Mouse (Mus musculus): Measurements from ENCODE around the gene Zcchc10.
"Not testable (repeated sequence)": the region's sequence is repeated elsewhere in the genome, so short reads cannot be mapped to it uniquely, and the experiment has no call there.

Zcchc10 gene

GRCm38 (mm10) chr11:53318041-53318440, 6.4 kb upstream of the Zcchc10 start:
- no peak for DNase-seq

- not testable (repeated sequence) for DNase-seq
Measured at GRCm38 (mm10) chr11:53318568-53318967, 5.9 kb upstream of the Zcchc10 start.

GRCm38 (mm10) chr11:53319867-53320266, 4.6 kb upstream of the Zcchc10 start:
- DNase-seq = not testable (repeated sequence)

GRCm38 (mm10) chr11:53330325-53330724, 5.8 kb downstream of the Zcchc10 start:
- no peak for DNase-seq

- no peak for DNase-seq
Measured at GRCm38 (mm10) chr11:53331121-53331520, 6.6 kb downstream of the Zcchc10 start.

- DNase-seq = no peak
Measured at GRCm38 (mm10) chr11:53332076-53332680, 7.7 kb downstream of the Zcchc10 start.

GRCm38 (mm10) chr11:53335505-53336181, 11.2 kb downstream of the Zcchc10 start:
- DNase-seq = no peak

GRCm38 (mm10) chr11:53336182-53336571, 11.7 kb downstream of the Zcchc10 start:
- no peak for DNase-seq

GRCm38 (mm10) chr11:53336924-53337323, 12.4 kb downstream of the Zcchc10 start:
- DNase-seq = no peak

- no peak for DNase-seq
Measured at GRCm38 (mm10) chr11:53337684-53338083, 13.2 kb downstream of the Zcchc10 start.

- DNase-seq = not testable (repeated sequence)
Measured at GRCm38 (mm10) chr11:53341019-53341418, 16.5 kb downstream of the Zcchc10 start.

GRCm38 (mm10) chr11:53342711-53343110, 18.2 kb downstream of the Zcchc10 start:
- no peak for DNase-seq

- peak; percentile 38 for DNase-seq
Measured at GRCm38 (mm10) chr11:53345328-53345727, 20.8 kb downstream of the Zcchc10 start.

GRCm38 (mm10) chr11:53345738-53346137, 21.3 kb downstream of the Zcchc10 start:
- no peak for DNase-seq

- DNase-seq = peak; percentile 88
Measured at GRCm38 (mm10) chr11:53350291-53351223, 26.1 kb downstream of the Zcchc10 start, which contains the start of gene Aff4. Gene Aff4 (plus strand): TSS chr11:53350833.

- peak; percentile 59 for DNase-seq
Measured at GRCm38 (mm10) chr11:53351224-53351942, 26.9 kb downstream of the Zcchc10 start.

- peak; percentile 20 for DNase-seq
Measured at GRCm38 (mm10) chr11:53351943-53352590, 27.6 kb downstream of the Zcchc10 start.

GRCm38 (mm10) chr11:53358504-53359155, 34.2 kb downstream of the Zcchc10 start:
- DNase-seq = no peak

GRCm38 (mm10) chr11:53367032-53367431, 42.6 kb downstream of the Zcchc10 start:
- no peak for DNase-seq

GRCm38 (mm10) chr11:53378918-53379317, 54.4 kb downstream of the Zcchc10 start:
- DNase-seq = no peak
